12 mouse cellular contexts compared by ENCODE assay signal in genomic region chrX:71352033-71352432, GRCm38 (mm10). TPM values are rescaled to one million over a fixed set of nuclear protein-coding genes. Genes with fewer than 3 reads are reported as not detected.
DNase-seq lines count a peak whose midpoint lies in the region; ATAC-seq and TF ChIP-seq lines count a peak whose summit lies in the region.
"Had no signal": no experiment of that assay in that cellular context is flagged by ENCODE, and none has a peak within 500 bp of the region (broad histone marks: within the 10 kb centered on the region; RNA-seq: fewer than 3 reads in every experiment).

No protein-coding gene starts in this region.

- H3K4me2 ChIP-seq in lung, postnatal 0 days (replicated peaks; ENCODE audit: low read depth, low read length): no peak overlapping the region
- no peak overlapping the region for H3K4me2 ChIP-seq in forebrain, embryonic 12.5 days
- H3K4me2 ChIP-seq: limb, embryonic 13.5 days; neural tube, embryonic 12.5 days had no signal

- 61% methylated on average over 1 of the region's 1 CpGs for WGBS in lung, postnatal 0 days
- 75% methylated on average over 1 of the region's 1 CpGs for WGBS in forebrain, embryonic 12.5 days

- no peaks in the 10 kb centered on the region for H3K27me3 ChIP-seq in lung, postnatal 0 days (replicated peaks; ENCODE audit: insufficient read depth, low read length)
- H3K27me3 ChIP-seq in MEL (ENCODE audit: control insufficient read depth in 1 of 2, insufficient read depth in 2 of 2, low read length in 2 of 2): no peaks in the 10 kb centered on the region
- H3K27me3 ChIP-seq in forebrain, embryonic 12.5 days: no peaks in the 10 kb centered on the region
- H3K27me3 ChIP-seq: limb, embryonic 13.5 days; neural tube, embryonic 12.5 days had no signal

- H3K4me1 ChIP-seq in lung, postnatal 0 days (ENCODE audit: insufficient read depth, low read depth, low read length): no peaks in the 10 kb centered on the region
- H3K4me1 ChIP-seq in MEL (ENCODE audit: control insufficient read depth in 1 of 2, insufficient read depth in 2 of 2, low read length in 2 of 2): no peaks in the 10 kb centered on the region; a peak in 2 of 4 replicates
- H3K4me1 ChIP-seq in forebrain, embryonic 12.5 days: no peaks in the 10 kb centered on the region
- H3K4me1 ChIP-seq: limb, embryonic 13.5 days; neural tube, embryonic 12.5 days had no signal

- TF ChIP-seq EP300 in lung, postnatal 0 days (IDR thresholded peaks at IDR 0.05): no peak
- no peak for TF ChIP-seq EP300 in MEL (IDR thresholded peaks at IDR 0.05; ENCODE audit: low read depth in 1 of 2, low read length in 2 of 2)

- peak; percentile 41 for TF ChIP-seq CTCF in gastrocnemius, adult 2 months (IDR thresholded peaks at IDR 0.05)
- peak; percentile 37; the same call in 1 of the 2 replicates for TF ChIP-seq CTCF in lung, postnatal 0 days (IDR thresholded peaks at IDR 0.05)
- peak in 2 of 3 experiments; percentile 18 to 23; a peak in 2 of 6 replicates for TF ChIP-seq CTCF in MEL (IDR thresholded peaks at IDR 0.05 in 2 of 3, conservative IDR thresholded peaks at IDR 0.05 in 1 of 3; ENCODE audit: control insufficient read depth in 1 of 3, insufficient read depth in 1 of 3, low read depth in 2 of 3, low read length in 3 of 3, poor library complexity in 1 of 3, severe bottlenecking in 1 of 3)

- no peak overlapping the region for H3K9ac ChIP-seq in lung, postnatal 0 days (replicated peaks; ENCODE audit: low read depth)
- H3K9ac ChIP-seq in MEL (ENCODE audit: control insufficient read depth, low read depth, low read length, poor library complexity, severe bottlenecking): no peak overlapping the region
- H3K9ac ChIP-seq in forebrain, embryonic 12.5 days: no peak overlapping the region
- H3K9ac ChIP-seq: limb, embryonic 13.5 days; neural tube, embryonic 12.5 days had no signal

- peak; percentile 19 for DNase-seq in gastrocnemius, adult 2 months
- no peak for DNase-seq in gastrocnemius, postnatal 4 days (ENCODE audit: low spot score in 2 of 2)
- DNase-seq in lung, postnatal 0 days (ENCODE audit: low spot score): no peak
- no peak for DNase-seq in lung, postnatal 4 days
- DNase-seq in MEL (ENCODE audit: low read depth, low spot score): peak; percentile 35
- DNase-seq in cerebellum, postnatal 10 days: no peak
- DNase-seq: gastrocnemius, postnatal 10 days had no signal

- TF ChIP-seq POLR2A in MEL (IDR thresholded peaks at IDR 0.05; ENCODE audit: control insufficient read depth in 1 of 2, insufficient read depth in 1 of 2, low read depth in 1 of 2, low read length in 2 of 2, poor library complexity in 1 of 2): no peak

- no peak for ATAC-seq in lung, postnatal 0 days
- ATAC-seq in megakaryocyte progenitor cell, adult 5-6 weeks (replicated peaks; ENCODE audit: poor library complexity): peak; percentile 61
- no peak for ATAC-seq in forebrain, embryonic 12.5 days (ENCODE audit: low FRiP score)

- no peaks in the 10 kb centered on the region for H3K36me3 ChIP-seq in lung, postnatal 0 days (ENCODE audit: insufficient read depth, low read length)
- peaks cover 0 to 8% of the 10 kb centered on the region in 2 experiments; a peak in 2 of 4 replicates for H3K36me3 ChIP-seq in MEL (ENCODE audit: control insufficient read depth in 1 of 2, insufficient read depth in 2 of 2, low read length in 2 of 2)
- no peaks in the 10 kb centered on the region for H3K36me3 ChIP-seq in forebrain, embryonic 12.5 days (replicated peaks)
- H3K36me3 ChIP-seq: limb, embryonic 13.5 days; neural tube, embryonic 12.5 days had no signal

- peak; percentile 3; the same call in 1 of the 2 replicates for TF ChIP-seq RAD21 in MEL (IDR thresholded peaks at IDR 0.05; ENCODE audit: low read depth, low read length)

- no peaks in the 10 kb centered on the region for H3K79me2 ChIP-seq in MEL (ENCODE audit: control insufficient read depth, insufficient read depth, low read length, poor library complexity)

- H3K4me3 ChIP-seq in gastrocnemius, adult 2 months: no peak overlapping the region
- H3K4me3 ChIP-seq in lung, postnatal 0 days (ENCODE audit: low read depth, low read length): no peak overlapping the region
- no peak overlapping the region for H3K4me3 ChIP-seq in MEL (ENCODE audit: control insufficient read depth in 1 of 2, insufficient read depth in 1 of 2, low read depth in 2 of 2, low read length in 2 of 2)
- H3K4me3 ChIP-seq in forebrain, embryonic 12.5 days (replicated peaks): no peak overlapping the region
- H3K4me3 ChIP-seq: erythroblast, embryonic 14.5 days; limb, embryonic 13.5 days; neural tube, embryonic 12.5 days had no signal

- H3K9me3 ChIP-seq in lung, postnatal 0 days (ENCODE audit: low read length): no peaks in the 10 kb centered on the region
- H3K9me3 ChIP-seq in MEL (replicated peaks; ENCODE audit: insufficient read depth, low read length): no peaks in the 10 kb centered on the region
- no peaks in the 10 kb centered on the region for H3K9me3 ChIP-seq in forebrain, embryonic 12.5 days
- H3K9me3 ChIP-seq: limb, embryonic 13.5 days; neural tube, embryonic 12.5 days had no signal

- no peak overlapping the region for H3K27ac ChIP-seq in gastrocnemius, adult 2 months
- no peak overlapping the region for H3K27ac ChIP-seq in lung, postnatal 0 days (ENCODE audit: low read length)
- no peak overlapping the region for H3K27ac ChIP-seq in MEL (ENCODE audit: control insufficient read depth, low read depth, low read length)
- no peak overlapping the region for H3K27ac ChIP-seq in forebrain, embryonic 12.5 days
- H3K27ac ChIP-seq: limb, embryonic 13.5 days; neural tube, embryonic 12.5 days had no signal

- intact Hi-C loops in gastrocnemius, adult 2 months (cut with DNase I): no loop called here

TF ChIP-seq in MEL, 35 proteins besides CTCF, POLR2A, EP300 and RAD21:
- TF ChIP-seq ZC3H11A (IDR thresholded peaks at IDR 0.05; ENCODE audit: low read depth, low read length) (0 out of 2 replicates have a peak, but pooled peaks have one; percentile 14), SMC3 (IDR thresholded peaks at IDR 0.05; ENCODE audit: low read depth, low read length) (peak; percentile 37; the same call in 1 of the 2 replicates), UBTF (IDR thresholded peaks at IDR 0.05; ENCODE audit: borderline replicate concordance, insufficient read depth, low read depth, low read length) (no peak)

RNA-seq across cellular contexts. Expression of gene Mtmr1, which starts 12.5 kb away (rescaled TPM):
- 10 to 100 TPM; 36.6 to 42.0 TPM for total RNA-seq in gastrocnemius, adult 2 months (2021)
- 10 to 100 TPM; 22.7 to 25.3 TPM for total RNA-seq in gastrocnemius, postnatal 4 days (2021)
- 7.6 TPM in 2 replicates for polyA plus RNA-seq in lung, postnatal 0 days (2015; fragmentation: Nextera tagmentation; extraction: Ambion mirVana)
- total RNA-seq in MEL (2012; rRNA removed): 19.4 and 19.6 TPM in 2 replicates
- 10 to 100 TPM in 1 of 2 experiments, not detected in 1; 14.8 TPM for polyA plus RNA-seq in MEL (2012; ENCODE audit: insufficient read depth in 1 of 2, insufficient read length in 2 of 2, low read depth in 1 of 2, low replicate concordance in 2 of 2, missing spikeins in 1 of 2)
- total RNA-seq in megakaryocyte progenitor cell, adult 5-6 weeks (2015): 32.7 and 40.1 TPM in 2 replicates
- 33.0 and 35.6 TPM in 2 replicates for total RNA-seq in megakaryocyte progenitor cell, adult 5-6 weeks (2017)
- 17.3 and 18.8 TPM in 2 replicates for polyA plus RNA-seq in forebrain, embryonic 12.5 days (2016; fragmentation: Nextera tagmentation; extraction: Ambion mirVana)

Comparison
In these comparisons a context has a peak if more than half of its experiments do, and no peak if none do; other contexts are left out.
1. DNase-seq: peak in gastrocnemius, adult 2 months (single experiment) and MEL (single experiment); none in gastrocnemius, postnatal 4 days (0 of 2), lung, postnatal 0 days (single experiment), lung, postnatal 4 days (0 of 2) and cerebellum, postnatal 10 days (0 of 2).
2. Peak in every context shown above with its lines, with median percentiles within 50 percentile points of each other: CTCF ChIP-seq.